Mouse (Mus musculus) stomach, embryonic 14.5 days (tissue): ENCODE results near the gene Dcaf11. TPM values are rescaled to one million over a fixed set of nuclear protein-coding genes. Genes with fewer than 3 reads are reported as not detected.

Source experiments
- ATAC-seq: fragments of 200-750 bp; cut with Nextera tagmentation; 2 replicates; pipeline ENCODE4 v1.8.0; 2017; ENCODE audit warnings: low read depth, moderate TSS enrichment; ENCODE audit not compliant: insufficient number of reproducible peaks, insufficient read depth, low FRiP score
- H3K27ac ChIP-seq: fragments of 300-500 bp; sonication (generic); 2 replicates; pipeline ENCODE4 v1.5.1; 2014; ENCODE audit warnings: mild to moderate bottlenecking, low read length, moderate library complexity, mixed read lengths
- H3K27me3 ChIP-seq: fragments of 300-500 bp; sonication (generic); 2 replicates; pipeline ENCODE4 v1.6.1; 2014; ENCODE audit warnings: low read length, control low read depth, mixed read lengths; ENCODE audit not compliant: control insufficient read depth, insufficient read depth
- H3K36me3 ChIP-seq: fragments of 300-500 bp; sonication (generic); 2 replicates; pipeline ENCODE4 v1.6.1; 2014; ENCODE audit warnings: mild to moderate bottlenecking, control low read depth, low read length, moderate library complexity, mixed read lengths; ENCODE audit not compliant: control insufficient read depth, insufficient read depth
- H3K4me1 ChIP-seq: fragments of 300-500 bp; sonication (generic); 2 replicates; pipeline ENCODE4 v1.6.1; 2014; ENCODE audit warnings: low read length, control low read depth, mixed read lengths; ENCODE audit not compliant: control insufficient read depth, insufficient read depth
- H3K4me2 ChIP-seq: fragments of 300-500 bp; sonication (generic); replicated peaks from 2 replicates; pipeline ENCODE4 v1.6.1; 2014; ENCODE audit warnings: low read depth, low read length, control low read depth
- H3K4me3 ChIP-seq: fragments of 300-500 bp; sonication (generic); 2 replicates; pipeline ENCODE4 v1.5.1; 2014; ENCODE audit warnings: low read depth, low read length, control low read depth
- H3K9ac ChIP-seq: fragments of 300-500 bp; sonication (generic); replicated peaks from 2 replicates; pipeline ENCODE4 v1.6.1; 2014; ENCODE audit warnings: low read depth, mild to moderate bottlenecking, control low read depth, low read length, moderate library complexity, mixed read lengths
- H3K9me3 ChIP-seq: fragments of 300-500 bp; sonication (generic); 2 replicates; pipeline ENCODE4 v1.6.1; 2016; ENCODE audit warnings: low read depth, low read length, control low read depth; ENCODE audit not compliant: control insufficient read depth
- WGBS: fragments of 180-500 bp; shearing (Covaris S2); extraction: QIAGEN DNeasy Blood & Tissue Kit; methylation state at CpG from one replicate; pipeline ENCODE4 v1.1.7; 2014; 5-methylcytosine and 5-hydroxymethylcytosine counted together
- polyA plus RNA-seq: library from polyadenylated mRNA; unstranded; fragments of >200 nt; fragmentation: Nextera tagmentation; extraction: Ambion mirVana; gene quantifications from 2 replicates; pipeline ENCODE4 v1.2.1, GENCODE M21; 2014

Dcaf11 gene
- polyA plus RNA-seq, result 67.6 and 69.6 TPM in 2 replicates

DNA sequence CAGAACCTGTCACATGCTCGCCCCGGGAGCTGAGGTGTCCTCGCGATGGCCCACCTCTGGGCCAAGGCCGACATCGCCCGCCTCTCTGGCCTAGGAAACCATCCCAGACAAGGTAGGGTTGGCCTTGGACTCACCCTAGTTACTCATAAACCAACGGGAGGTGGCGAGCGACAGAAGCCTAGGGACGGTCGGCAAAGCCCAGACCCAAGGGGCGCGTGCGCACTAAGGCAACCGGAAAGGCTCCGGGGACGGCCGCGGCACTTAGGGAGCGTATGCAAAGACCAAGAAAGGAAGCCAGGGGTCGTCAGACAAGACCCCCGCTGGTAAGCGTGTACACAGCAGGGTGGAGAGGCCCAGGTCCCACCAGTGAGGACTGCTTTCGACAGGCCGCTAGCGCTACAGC is at the start of gene Dcaf11:
TSS of gene Dcaf11 (plus strand) at position 208 of the 403 bp plus-strand sequence.
- H3K4me1 ChIP-seq, result peaks cover 20% of the 10 kb centered on the region
- no peaks in the 10 kb centered on the region for H3K9me3 ChIP-seq
- peak; percentile 80 for ATAC-seq
- H3K9ac ChIP-seq, result peak within 1 kb of the TSS; percentile 49
- H3K36me3 ChIP-seq, result peaks cover 10% of the 10 kb centered on the region
- peak within 1 kb of the TSS; percentile 78 for H3K4me2 ChIP-seq
- no peaks in the 10 kb centered on the region for H3K27me3 ChIP-seq
- H3K4me3 ChIP-seq, result peak within 1 kb of the TSS; percentile 70
- H3K27ac ChIP-seq, result peak within 1 kb of the TSS; percentile 99
- WGBS, result under 1% methylated on average over 27 of the region's 27 CpGs

DNA sequence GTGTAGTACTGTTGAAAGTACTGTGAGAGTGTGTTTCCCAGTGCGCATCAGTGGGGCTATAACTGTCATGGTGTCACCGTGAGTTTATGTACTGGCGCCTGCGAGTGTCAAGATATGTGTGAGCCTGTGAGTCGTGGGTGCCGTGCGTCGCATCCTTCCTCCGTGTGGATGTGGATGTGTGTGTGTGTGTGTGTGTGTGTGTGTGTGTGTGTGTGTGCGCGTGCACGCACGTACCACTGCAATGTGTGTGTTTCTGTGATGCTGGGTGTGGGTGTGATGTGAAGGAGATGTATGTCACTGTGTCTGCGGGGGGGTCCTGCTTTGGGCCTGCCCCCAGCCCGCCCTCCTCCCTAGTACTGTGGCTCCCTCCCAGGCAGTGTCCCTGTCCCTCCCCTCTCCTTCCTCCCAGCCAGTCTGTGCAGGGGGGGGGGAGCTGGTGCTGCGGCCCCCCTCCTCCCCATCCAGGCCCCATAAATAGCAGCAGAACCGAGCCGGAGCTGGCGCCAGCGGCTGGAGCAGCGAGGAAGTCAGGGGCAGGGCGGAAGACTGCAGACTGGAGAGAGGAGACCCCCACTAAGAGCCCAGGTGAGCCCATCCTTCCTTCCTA is 49.6 kb upstream of the Dcaf11 start, which contains the start of gene Cpne6:
TSS of gene Cpne6 (plus strand) at position 321 of the 607 bp plus-strand sequence.
- H3K36me3 ChIP-seq, result no peaks in the 10 kb centered on the region
- H3K27ac ChIP-seq, result no peak within 1 kb of the TSS
- H3K9me3 ChIP-seq, result no peaks in the 10 kb centered on the region
- no peaks in the 10 kb centered on the region for H3K4me1 ChIP-seq
- H3K4me3 ChIP-seq, result no peak within 1 kb of the TSS
- no peak within 1 kb of the TSS for H3K9ac ChIP-seq
- H3K4me2 ChIP-seq, result no peak within 1 kb of the TSS
- 65% methylated on average over 22 of the region's 22 CpGs for WGBS
- H3K27me3 ChIP-seq, result 0 out of 2 replicates have a peak, but pooled peaks cover 5% of the 10 kb centered on the region
- 0 out of 2 replicates have a peak, but pooled peaks have one; percentile 30 for ATAC-seq

DNA sequence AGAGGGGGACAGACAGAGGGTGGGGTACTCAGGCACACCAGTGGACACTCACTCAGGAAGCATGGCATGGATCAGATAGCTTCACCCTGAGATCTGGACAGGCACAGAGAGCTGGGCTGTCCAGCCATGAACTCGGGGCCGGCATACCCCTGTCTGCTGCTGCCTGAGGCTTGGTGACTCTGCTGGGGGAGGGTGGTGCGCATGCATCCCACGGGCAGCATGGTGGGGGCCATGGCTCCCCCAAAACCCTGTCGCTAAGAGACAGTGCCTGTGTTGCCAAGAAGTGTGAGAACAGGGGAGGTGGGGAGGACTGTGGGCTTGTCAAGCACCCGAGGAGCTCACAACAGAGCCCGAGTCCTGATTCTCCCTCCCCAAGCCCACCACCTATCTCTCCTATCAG is 48.8 kb upstream of the Dcaf11 start:
- Histone ChIP-seq H3K9ac (no peak overlapping the region), H3K27ac (no peak overlapping the region), H3K4me3 (no peak overlapping the region), H3K9me3 (no peaks in the 10 kb centered on the region), H3K4me2 (no peak overlapping the region), H3K27me3 (0 out of 2 replicates have a peak, but pooled peaks cover 5% of the 10 kb centered on the region), H3K36me3 (no peaks in the 10 kb centered on the region), H3K4me1 (no peaks in the 10 kb centered on the region)
- WGBS, result 54% methylated on average over 7 of the region's 7 CpGs
- 0 out of 2 replicates have a peak, but pooled peaks have one; percentile 15 for ATAC-seq

DNA sequence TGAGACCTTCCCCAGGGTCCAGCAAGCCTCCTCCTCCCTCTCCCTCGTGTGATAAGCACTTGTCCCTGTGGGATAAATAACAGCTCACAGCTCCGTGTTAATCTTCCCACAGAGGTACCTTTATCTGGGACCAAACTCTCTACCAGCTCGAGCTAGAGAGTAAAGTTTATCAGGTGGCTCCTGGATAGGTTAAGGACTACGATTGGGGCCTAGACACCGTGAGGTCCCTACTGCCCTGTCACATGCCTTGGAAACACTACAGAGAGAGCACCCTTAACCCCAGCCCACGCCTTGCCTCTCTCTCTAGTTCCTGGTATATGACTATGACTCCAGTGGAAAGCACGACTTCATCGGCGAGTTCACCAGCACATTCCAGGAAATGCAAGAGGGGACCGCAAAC is 45.9 kb upstream of the Dcaf11 start:
- Histone ChIP-seq H3K36me3 (no peaks in the 10 kb centered on the region), H3K4me2 (no peak overlapping the region), H3K27ac (no peak overlapping the region), H3K27me3 (0 out of 2 replicates have a peak, but pooled peaks cover 5% of the 10 kb centered on the region), H3K9ac (no peak overlapping the region), H3K4me1 (no peaks in the 10 kb centered on the region), H3K4me3 (no peak overlapping the region), H3K9me3 (no peaks in the 10 kb centered on the region)
- 60% methylated on average over 10 of the region's 10 CpGs for WGBS
- ATAC-seq, result no peak

DNA sequence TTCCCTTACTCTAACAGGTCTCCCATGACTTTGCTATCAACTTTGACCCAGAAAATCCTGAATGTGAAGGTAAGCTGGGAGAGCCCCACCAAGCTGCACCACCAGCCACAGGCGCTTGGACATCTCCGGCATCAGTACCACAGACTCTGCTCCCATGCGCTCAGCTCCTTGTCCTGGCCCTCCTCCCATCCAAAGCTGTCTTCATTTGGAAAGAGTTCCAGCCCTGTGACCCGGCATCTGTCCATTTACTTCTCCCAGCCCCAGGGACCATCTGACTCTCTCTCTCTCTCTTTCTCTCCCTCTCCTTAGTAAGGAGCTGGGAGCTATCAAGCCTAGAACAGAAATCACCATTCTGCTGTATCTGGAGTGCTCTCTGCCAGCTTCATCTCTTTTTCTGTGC is 44.0 kb upstream of the Dcaf11 start:
- Histone ChIP-seq H3K36me3 (no peaks in the 10 kb centered on the region), H3K9me3 (no peaks in the 10 kb centered on the region), H3K4me1 (peaks cover 2% of the 10 kb centered on the region; the same call in 1 of the 2 replicates), H3K27ac (no peak overlapping the region), H3K4me2 (no peak overlapping the region), H3K4me3 (no peak overlapping the region), H3K9ac (no peak overlapping the region), H3K27me3 (peaks cover 10% of the 10 kb centered on the region; the same call in 1 of the 2 replicates)
- no peak for ATAC-seq
- WGBS, result 88% methylated on average over 4 of the region's 4 CpGs

DNA sequence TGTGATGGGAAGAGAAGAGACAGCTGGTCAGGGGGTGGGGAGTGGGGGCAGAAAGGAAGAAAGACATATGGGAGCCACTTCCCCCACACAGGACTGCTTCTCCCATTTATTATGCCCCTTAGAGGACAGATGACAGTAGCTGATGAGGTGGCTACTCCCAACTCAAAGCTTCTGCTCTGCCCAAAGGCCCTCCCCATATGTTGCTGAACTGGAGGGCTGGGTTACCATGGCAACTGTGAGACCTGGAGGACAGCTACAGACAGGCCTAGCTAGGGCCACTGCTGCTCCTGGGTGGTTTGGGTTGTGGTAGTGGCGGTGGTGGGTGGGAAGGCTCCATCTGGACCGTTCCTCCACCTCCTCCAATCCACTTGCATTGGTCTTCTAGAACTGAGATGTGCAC is 40.9 kb upstream of the Dcaf11 start:
- H3K9ac ChIP-seq, result no peak overlapping the region
- peaks cover 16% of the 10 kb centered on the region; the same call in 1 of the 2 replicates for H3K27me3 ChIP-seq
- no peak for ATAC-seq
- H3K27ac ChIP-seq, result no peak overlapping the region
- no peak overlapping the region for H3K4me3 ChIP-seq
- H3K36me3 ChIP-seq, result no peaks in the 10 kb centered on the region
- no peaks in the 10 kb centered on the region for H3K9me3 ChIP-seq
- peaks cover 2% of the 10 kb centered on the region; the same call in 1 of the 2 replicates for H3K4me1 ChIP-seq
- H3K4me2 ChIP-seq, result no peak overlapping the region
- WGBS, result 44% methylated on average over 2 of the region's 2 CpGs

DNA sequence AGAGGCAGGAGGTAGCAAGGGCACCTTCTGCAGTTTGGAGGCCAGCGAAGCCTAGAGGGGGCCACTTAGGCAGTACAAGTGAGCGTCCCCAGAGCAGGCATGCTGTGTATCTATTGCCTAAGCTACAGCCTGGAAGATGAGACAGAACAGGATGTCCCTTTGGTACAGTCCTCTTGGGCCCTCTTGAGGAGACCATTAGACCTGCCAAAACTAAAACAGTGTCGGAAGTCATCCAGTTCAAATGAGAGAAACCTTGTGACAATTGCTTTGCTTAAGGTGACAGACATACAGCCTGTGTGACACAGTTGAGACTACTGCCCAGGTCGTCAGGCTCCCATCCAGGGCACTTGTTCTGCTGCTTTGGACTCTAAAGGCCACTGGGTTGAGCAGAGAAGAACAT is 40.2 kb upstream of the Dcaf11 start:
- 72% methylated on average over 4 of the region's 4 CpGs for WGBS
- Histone ChIP-seq H3K4me1 (peaks cover 2% of the 10 kb centered on the region; the same call in 1 of the 2 replicates), H3K9ac (no peak overlapping the region), H3K27me3 (peaks cover 16% of the 10 kb centered on the region; the same call in 1 of the 2 replicates), H3K4me2 (no peak overlapping the region), H3K9me3 (no peaks in the 10 kb centered on the region), H3K4me3 (no peak overlapping the region), H3K27ac (no peak overlapping the region), H3K36me3 (no peaks in the 10 kb centered on the region)
- no peak for ATAC-seq

DNA sequence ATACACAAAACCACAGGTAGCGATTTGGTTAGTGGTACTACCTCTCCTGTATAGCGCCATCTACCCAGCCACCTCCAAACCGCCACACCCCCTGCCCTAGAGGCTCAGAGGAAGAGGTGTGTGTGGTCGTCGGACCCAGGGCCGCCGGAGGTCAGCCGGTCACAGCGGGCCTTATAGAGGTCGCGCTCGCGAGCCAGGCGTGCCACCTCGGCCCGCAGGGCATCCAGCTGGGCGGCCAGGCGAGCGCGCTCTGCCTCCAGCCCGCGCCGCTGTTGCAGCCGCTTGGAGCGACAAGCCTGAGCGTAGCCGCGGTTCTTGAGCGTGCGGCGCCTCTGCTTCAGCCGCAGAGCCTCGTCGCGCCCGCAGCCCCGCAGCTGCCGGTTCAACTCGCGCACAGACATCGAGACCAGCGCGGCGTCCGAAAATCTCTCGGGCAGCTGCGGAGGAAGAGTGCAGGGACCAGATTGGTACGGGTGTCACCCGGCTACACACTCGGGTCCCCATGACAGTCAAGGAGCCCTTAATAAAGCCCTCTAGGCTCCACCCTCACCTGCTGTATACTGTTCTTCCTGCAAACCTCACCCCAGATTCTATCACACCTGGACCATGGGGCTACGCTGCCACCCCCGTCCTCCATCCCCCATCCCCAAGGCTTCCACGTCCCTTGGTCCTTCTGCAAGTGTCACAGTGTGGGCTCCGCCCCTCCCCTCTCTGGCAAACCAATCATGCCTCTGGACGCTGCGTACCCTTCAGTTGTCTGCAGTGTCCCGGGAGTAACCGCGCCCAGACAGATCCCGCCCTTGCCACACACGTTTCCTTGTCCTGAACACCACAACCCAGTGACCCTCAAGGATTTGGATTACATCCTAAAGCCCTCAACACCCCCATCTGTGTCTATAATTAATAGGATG is 39.1 kb upstream of the Dcaf11 start:
- under 1% methylated on average over 61 of the region's 61 CpGs for WGBS
- 0 out of 2 replicates have a peak, but pooled peaks have one; percentile 38 for ATAC-seq
- H3K27ac ChIP-seq, result no peak overlapping the region
- no peaks in the 10 kb centered on the region for H3K9me3 ChIP-seq
- H3K4me1 ChIP-seq, result peaks cover 2% of the 10 kb centered on the region; the same call in 1 of the 2 replicates
- peak overlapping the region; percentile 85 for H3K4me2 ChIP-seq
- H3K4me3 ChIP-seq, result peak overlapping the region; percentile 40
- H3K27me3 ChIP-seq, result peaks cover 16% of the 10 kb centered on the region; the same call in 1 of the 2 replicates
- H3K9ac ChIP-seq, result peak overlapping the region; percentile 15; the same call in 1 of the 2 replicates
- H3K36me3 ChIP-seq, result no peaks in the 10 kb centered on the region
